Mouse (Mus musculus): ENCODE measurements around the gene Chmp1a.

DNA sequence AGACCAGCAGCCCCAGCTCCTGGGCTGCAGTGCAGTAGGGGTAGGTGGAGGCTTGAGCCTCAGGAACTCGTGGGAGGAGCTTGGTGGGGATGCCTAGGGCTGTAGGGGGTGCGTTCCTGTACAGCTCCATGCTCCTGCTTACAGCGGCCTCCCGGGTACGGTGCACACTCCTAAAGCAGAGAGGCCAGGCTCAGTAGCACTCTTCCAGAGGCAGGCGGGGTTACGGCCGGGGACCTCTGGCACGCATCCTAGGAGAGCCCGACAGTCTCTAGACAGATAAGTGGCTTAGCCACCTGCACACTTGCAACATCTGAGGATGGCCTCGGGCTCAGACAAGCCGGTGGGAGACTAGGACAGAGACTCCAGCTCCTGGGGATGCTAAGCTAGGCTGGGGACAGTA, 33.0 kb upstream of the Chmp1a start:
- TF ChIP-seq CTCF (IDR thresholded peaks at IDR 0.05; ENCODE audit: low read depth, low read length) (no peak), POLR2A (IDR thresholded peaks at IDR 0.05; ENCODE audit: insufficient read depth, low read length) (no peak), EP300 (IDR thresholded peaks at IDR 0.05; ENCODE audit: insufficient read depth, low read depth, low read length) (no peak)

Data from ES-Bruce4 (cell line).